Mouse (Mus musculus): ENCODE results near the gene Cenps.
"Not testable (repeated sequence)": the region's sequence is repeated elsewhere in the genome, so short reads cannot be mapped to it uniquely, and the experiment has no call there.

Gene Cenps

DNA sequence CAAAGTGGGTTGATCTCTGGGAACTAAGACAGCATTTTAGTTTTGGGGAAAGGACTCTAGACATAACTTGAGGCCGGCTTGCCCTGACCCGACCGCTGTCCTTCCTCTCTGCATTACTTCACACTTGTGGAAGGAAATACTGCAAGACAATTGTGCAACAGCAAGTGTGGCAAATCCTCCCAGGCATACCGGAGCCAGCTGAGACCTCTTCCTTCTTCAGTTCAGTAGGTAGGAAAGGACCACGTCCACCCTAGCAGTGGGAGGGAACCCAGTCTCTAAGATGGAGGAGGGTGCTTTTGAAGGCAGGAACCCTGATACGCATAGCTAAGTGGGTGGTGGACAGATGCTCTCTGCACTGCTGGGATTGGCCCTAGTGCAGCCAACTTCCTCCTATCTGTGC is 18.3 kb upstream of the Cenps start:
- peak; percentile 72 for DNase-seq

DNA sequence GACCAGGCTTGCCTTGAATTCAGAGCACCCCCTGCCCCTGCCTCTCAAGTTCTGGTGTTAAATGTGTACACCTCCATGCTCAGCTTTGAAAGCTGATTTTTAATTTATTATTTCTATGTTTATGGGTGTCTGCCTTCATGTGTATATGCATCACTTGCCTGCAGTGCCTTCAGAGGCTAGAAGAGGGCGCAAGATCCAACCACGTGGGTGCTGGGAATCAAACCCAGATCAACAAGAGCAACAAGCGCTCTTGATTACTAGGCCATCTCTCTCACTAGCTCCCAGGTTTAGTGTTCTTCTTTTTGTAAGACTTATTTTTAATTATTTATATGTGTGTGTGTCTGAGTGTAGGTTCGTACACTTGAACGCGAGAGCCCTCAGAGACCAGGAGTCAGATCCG is 17.4 kb upstream of the Cenps start:
- no peak for DNase-seq

DNA sequence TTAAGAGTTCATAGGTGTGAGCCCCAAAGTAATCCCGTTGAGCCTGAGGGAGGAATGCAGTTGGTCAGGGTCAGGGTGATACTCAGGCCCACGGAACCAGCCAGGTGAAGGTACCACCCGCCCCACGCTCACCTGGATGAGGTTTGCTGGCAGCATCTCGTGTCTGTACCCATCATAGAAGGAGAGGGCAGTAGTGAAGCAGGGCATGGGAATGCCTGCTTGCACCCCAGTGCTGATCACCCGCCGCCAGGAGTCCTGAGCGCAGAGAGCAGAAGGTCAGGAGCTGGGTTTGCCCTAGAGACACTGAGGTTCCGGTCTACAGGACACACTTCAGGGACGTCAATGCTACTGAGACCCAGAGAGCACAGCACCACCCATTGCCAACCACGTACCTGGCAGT is 13.3 kb upstream of the Cenps start:
- no peak for DNase-seq

DNA sequence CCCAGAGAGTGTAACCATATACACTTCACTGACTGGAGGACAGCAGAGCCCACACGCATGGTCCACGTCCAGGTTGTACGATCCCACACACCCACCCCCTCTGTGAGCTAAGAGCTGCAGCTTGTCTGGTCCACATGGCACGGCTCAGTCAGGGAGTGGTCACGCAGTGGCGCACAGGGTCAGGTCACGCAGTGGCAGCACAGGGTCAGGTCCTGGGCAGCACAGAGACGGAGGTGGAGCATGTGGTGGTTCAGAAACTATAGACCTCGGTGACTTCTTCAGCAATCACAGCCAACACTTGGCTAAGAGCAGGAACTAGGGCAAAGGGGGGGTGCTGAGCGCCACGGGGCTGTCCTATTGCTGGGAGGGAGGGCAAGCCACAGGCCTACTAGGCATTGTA is 12.8 kb upstream of the Cenps start:
- peak; percentile 41 for DNase-seq

DNA sequence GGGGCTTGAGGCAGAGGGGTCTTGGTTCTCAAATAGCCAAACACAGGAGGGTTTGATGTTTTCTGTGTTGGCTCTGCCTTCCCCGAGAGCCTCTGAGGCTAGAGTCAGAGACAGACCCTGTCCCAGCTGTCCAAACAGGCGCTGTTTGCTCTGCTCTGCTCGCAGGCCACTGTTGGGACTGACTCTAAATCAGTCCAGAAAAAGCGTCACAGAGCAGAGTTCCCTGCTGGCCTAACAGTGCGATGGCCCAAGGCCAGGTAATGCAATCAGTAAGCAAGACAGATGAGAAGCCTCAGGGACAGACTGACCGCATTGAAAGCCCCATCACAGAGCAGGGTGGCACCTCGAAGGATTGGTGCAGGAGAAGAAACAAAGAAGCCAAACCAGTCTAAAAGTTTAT is 12.2 kb upstream of the Cenps start:
- peak; percentile 51 for DNase-seq

DNA sequence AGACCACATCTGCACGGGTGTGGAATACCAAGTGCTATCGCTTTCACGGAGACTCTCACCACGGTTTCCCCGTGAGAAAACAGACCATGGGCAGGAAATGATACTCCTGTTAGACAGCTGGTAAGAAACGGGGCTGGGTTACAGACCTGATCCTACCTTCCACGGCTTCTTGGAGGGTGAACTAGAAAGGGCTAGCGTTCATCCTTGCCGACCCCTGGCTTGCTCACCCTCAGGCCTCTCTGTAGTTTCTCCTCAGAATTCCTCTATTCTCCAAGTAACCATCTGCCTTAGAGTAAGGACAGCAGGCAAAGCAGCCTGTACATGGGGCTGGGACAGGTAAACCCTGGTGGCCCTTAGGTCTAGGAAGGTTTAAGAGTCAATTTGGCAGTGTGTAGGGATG is 11.8 kb upstream of the Cenps start:
- DNase-seq, result no peak

DNA sequence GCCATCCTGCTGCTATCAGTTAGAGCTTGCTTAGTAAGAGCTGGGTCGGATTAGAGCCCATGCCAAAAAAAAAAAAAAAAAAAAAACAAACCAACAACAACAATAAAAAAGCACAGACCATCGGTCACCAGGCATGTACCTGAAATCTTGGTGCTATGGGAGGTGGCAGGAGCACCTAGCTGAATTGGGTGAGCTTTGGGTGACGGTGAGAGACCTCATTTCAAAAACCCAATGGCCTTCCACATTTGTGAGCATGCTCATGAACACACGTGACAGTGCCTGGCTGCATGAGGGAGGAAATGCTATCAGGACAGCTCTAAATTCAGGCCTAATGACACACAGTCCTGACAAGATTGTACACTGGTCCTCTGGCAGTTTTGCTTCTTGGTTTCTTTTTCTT is 10.7 kb upstream of the Cenps start:
- DNase-seq, result no peak

DNA sequence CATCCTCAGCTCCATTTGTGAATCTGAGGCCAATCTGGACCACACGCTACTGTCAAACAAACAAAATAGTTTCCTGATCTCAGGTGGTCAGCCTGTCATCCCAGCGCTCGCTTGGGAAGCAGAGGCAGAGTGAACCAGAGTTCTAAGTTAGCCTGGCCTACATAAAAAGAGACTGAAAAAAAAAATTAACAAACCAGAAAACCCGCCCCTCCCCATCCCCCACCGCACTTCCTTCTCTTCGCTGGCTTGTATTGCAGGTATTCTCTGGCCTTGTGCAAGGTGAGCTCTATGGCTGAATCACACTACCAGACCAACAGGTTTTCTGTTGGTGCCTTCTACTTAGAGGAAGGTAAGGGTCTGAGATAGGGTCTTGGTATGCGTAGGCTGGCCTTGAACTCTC is 10.1 kb upstream of the Cenps start:
- no peak for DNase-seq

DNA sequence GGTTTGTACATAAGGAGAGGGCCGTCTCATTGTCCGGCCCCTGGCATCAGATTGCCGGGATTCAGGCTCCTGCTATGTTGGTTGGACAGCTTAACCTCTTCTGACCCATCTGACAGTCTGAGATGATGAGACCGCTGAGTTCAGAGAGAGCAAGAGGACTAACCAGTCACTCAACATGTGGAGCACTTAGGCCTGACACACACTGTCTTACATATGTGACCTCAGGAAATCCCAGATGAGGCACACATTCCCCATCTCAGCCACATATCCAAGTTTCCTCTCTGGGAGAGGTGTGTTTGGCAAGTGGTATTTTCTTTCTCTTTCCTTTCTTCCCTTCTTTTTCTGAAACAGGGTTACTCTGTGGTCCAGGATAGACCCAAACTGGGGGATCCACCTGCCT is 7.7 kb upstream of the Cenps start:
- no peak for DNase-seq

DNA sequence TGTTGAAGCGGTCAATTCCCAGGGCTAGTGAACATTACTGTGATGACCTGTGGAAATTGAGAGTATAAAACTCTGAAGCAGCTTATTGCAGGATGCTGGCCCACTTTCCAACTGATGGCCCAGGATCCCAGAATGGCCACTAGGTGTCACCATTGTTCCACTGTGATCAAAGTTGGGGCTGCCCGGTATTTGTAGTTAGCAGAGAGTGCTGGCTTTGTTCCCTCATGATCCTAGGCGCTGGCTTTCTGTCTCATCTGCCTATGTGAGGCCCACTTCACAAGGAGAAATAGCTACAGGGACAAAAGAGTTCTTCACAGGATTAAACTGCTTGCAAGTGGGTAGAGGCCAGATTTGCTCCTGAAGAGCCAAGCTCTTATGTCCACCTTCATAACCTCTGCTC is 7.0 kb upstream of the Cenps start:
- DNase-seq, result peak; percentile 89

DNA sequence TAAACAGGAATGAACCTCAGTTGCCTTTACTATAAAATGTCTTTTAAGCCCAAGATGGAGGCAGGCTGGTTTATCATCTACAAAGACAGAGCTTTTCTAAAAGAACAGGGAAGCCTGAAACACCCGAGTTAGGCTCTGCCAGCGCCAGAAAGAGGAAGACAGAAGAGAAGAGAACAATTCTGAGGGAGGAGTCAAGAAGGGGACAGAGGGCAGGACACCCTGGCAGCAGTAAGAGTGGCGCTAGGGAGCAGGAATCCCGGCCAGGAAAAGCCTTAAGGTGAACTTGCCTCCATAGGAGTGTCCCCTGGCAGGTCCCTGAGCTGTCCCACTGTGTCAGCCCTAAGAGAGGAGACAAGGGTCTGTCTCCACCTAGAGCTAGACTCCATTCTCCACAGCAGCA is 6.2 kb upstream of the Cenps start:
- DNase-seq, result no peak

DNA sequence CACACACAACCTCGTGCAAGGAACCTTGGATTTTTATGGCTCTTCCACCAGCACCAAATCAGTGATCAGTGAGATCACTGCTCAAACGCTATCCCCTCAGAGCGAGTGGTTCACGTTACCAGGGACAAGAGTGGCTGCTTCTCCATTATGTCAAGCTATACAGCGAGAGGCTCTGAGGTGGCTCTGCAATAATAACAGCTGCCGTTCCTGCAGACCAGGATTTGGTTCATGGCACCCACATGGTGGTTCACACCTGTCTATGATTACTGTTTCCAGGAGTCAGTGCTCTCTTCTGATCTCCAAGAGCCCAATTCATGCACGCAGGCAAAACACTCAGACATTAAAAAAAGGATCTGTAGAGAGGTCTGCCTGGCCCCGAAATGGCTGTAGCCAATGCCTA is 1.1 kb upstream of the Cenps start:
- DNase-seq, result no peak

DNA sequence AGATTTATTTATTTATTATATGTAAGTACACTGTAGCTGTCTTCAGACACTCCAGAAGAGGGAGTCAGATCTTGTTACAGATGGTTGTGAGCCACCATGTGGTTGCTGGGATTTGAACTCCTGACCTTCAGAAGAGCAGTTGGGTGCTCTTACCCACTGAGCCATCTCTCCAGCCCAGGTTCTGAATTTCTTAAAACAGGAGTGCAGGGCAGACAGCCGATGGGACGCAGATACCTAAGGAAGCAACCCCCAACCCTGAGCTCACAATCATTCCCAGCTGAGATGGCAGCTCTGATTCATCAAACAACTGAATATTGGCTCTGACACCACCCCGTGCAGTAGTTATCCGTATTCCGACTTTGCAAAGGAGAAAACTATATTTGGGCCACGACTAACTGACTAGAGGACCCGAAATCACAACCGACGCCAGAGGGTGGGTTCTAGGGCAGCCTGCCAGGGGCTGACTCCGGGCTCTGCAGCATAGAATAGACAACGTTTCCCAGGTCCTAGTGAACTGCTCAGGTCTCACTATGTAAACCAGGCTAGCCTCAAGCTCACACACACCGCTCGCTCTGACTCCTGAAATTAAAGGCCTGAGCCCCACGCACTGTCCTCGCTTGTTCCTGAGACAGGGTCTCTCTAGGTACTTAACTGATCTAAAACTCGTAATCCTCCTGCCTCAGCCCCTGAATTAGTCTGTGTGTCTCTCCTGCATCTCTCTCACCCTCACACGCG is 1.1 kb downstream of the Cenps start:
- no peak for DNase-seq

DNA sequence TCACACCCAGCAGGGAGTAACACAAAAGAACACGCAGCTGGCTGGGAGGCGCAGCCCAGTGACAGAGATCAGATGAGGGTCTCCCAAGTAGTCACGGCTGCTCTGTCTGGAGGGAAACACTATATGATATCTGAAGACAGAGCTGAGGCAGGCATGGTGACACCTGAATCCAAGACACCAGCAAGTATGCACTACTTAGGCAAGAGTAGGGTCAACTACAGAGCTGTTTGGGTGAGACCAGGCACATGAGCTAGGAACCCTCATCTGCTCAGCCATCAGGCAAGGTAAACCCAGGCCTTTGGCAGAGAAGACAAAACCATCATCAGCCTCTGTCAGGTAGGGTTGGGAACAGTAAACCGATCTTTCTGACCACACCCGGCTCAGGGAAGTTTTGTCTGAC is 4.0 kb downstream of the Cenps start:
- DNase-seq, result no peak

DNA sequence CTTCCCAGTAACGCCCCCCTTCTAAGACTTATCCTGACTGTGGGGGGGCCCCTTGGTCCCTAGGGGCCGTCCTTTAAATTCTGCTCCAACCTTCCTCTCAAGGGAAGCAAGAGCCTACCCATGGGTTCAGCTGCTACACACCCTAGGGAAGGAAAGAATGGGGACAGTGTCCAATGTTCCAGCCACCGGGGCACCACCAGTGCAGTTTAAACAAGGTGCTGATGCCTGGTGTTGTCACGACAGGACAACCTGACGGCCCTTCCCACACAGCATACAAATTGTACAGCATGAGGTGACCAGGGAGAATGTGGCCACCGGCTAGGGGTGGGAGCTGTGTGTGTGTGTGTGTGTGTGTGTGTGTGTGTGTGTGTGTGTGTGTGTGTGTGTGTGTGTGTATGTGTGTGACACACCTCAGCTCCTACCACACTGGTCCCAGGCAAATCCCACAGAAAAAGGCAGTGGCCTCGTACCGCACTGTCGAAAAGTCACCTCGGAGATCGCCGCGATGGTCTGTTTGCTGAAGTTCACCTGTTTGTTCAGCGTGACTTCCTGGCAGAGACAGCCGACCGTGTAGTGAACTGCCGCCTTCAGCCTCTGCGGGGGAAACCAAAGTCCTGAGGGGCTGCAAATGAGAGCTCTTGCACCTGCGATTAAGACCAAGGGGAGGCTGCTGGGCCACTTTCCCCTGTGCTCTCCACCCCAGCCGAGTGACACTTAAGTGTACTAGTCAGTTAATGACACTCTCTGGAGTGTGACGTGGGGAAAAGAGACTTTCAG is 5.5 kb downstream of the Cenps start:
- DNase-seq, result peak; percentile 33

DNA sequence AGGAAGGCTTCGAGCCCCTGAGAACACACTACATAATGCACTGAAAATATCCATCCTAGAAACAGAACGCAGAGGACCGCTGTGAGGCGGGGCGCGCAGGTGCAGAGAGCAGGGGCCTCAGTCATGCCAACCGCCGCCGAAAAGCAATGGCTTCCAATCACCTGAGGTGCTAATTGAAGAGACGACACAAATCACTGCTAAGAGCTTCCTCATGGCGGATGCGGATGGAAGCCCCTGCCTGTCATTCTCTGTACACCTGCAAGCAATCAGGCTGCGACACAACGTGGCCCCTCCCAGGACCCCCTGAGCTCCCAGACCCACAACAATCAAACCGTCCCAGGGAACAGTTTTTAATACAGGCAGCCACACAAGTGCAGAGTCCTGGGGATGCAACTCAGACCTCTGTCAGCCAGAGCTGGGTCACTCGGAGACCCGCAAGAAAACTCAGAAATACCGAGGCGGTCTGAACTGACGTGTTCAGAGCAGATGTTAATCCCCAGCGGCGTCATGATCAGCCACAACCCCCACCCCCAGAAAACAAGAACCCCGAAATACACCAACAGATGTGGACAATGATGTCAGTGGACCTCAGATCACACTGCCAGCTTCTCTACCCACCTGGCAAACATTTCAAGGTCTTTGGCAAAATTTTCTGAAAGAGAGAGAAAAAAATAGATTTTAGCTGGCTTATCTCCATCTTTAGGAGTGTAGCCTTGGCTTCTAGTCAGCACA is 6.2 kb downstream of the Cenps start:
- DNase-seq, result no peak

DNA sequence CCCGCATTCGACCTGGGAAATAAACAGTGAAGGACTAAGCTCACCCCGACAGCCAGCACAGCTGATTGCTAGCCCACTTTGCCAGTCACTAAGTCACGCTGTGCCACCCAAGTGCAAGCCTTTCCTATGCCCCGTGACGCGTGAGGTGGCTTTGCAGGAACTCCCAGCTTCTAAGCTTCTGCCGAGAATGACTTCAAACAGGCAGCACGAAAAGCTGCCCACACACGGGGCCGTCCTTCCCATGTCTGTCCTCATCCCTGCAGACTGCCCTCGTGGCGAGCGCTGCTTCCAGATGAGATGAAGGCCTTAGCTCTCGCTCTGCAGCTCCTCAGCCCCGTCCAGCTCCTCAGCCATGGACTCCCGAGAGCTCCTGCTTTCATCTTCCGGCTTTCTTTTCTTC is 9.0 kb downstream of the Cenps start:
- no peak for DNase-seq

DNA sequence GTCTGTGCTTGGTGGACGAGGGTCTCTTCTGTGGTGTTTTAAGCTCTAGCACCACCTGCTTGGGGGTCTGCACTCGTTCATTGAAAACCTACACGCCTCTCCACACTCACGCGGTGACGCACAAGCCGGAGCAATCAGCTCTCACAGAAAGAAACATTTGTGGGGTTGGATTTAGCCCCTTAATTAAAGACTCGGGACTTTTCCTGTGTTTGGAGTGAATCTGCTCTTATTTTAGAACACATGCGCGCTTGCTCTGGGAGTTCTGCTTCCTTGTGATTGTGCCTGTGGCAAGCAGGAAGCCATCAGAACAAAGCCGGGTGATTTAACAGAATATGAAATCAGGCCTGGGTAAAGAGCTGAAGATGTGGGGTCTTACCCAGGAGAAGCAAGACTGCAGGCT is 10.8 kb downstream of the Cenps start, which contains the start of gene Cort:
Cort (minus strand) TSS at position 101 of the 400 bp plus-strand sequence.
- DNase-seq, result no peak

DNA sequence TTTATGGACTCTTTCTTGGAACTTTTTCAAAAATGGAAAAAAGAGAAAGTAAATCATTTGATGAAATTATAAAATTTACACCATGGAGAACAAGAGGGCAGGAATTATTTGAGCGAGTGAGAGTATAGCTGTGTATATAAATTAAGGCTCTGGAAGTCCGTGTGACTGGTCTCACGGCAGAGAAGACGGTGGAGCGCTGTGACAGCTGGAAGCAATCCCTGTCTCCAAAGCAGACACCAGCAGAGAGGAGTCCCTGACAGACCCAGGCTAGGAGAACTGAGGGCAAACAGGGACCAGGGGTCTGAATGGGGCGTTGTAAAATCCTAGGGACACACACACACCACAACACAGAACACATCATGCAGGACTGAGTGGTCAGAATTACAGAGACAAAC is 11.3 kb downstream of the Cenps start:
- no peak for DNase-seq

DNA sequence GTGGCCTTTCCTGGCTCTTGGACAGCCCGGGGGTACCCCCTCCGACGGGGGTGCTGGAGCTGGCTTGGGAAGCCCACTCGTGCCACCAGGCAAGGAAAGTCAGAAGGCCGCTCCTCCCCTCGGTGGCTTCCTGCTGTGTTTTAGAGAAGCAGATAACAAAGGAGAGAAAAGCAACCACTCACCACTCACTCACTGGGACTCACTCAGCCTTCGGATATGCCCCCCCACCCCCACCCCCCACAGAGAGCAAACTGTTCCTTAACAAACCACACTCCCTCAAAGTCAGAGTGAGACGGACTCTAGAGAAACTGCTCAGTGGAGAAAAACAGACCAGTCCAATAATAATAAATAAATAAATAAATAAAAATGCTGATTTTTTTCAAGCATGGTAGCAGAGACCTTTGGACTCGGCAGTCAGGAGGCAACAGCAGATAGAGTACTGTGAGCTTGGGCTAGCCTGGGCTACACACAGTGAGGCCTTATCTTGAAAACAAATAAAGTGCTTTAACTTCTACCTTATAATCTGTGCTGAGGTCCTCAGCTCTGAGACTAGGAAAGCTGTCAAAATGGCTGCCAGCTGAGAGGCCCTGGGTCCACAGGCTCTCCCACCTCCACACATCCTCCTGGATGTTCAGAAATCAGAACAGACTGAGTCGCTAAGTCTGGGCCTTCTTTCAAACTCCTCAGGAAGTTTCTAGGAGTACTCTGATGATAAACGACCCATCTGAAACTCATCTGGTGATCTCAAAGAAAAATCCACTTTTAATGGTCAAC is 11.9 kb downstream of the Cenps start:
- no peak for DNase-seq

DNA sequence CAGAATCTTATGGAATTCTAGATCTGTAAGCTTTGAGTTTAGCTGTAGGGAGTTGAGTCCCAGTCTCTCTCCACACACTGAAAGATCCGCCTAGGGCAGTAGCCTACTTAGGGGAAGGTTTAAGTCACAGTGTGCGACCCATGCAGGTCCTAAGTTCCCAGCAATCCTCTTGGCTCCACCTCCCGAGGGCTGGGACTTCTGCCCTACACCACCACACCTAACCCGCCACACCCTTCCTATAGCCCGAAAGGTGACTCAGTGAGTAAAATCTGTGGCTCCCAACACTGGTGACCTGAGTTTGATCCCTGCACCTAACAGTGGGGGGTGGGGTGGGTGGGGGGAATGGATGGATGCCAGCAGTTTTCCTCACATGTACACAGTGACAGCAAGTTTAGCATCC is 14.0 kb downstream of the Cenps start:
- DNase-seq, result no peak

DNA sequence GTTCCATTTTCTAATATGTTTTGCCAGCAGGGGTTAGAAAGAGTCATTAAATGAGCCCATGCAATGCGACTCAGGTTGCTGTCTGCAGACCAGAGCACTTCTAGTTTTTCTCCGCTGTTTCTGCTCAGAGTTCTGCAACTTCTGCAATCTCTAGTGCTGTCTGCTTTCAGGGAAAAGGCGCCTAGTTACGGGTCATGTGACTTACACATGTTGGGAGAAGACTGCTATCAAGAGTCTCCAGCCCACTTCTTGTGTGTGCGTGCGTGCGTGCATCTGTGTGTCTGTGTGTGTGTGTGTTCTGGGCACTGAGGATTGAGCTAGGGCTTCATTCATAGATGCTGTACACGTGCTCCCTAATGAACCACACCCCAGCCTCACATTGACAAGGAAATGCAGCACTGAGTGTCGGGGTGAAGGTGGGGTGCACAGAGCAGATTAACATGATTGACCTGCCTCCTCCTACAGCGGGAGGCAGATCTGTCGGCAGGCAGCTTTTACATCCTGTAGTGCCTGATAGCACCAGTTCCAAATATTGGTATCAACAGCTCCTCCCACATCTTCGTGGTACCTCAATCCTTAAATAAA is 17.4 kb downstream of the Cenps start:
- not testable (repeated sequence) for DNase-seq
